Mouse (Mus musculus): Measurements from ENCODE around the gene Nat8f2. TPM values are rescaled to one million over a fixed set of nuclear protein-coding genes. Genes with fewer than 3 reads are reported as not detected.
"Not testable (repeated sequence)": the region's sequence is repeated elsewhere in the genome, so short reads cannot be mapped to it uniquely, and the experiment has no call there.

The Nat8f2 gene
- polyA plus RNA-seq, 2 experiments = not detected

GRCm38 (mm10) chr6:85902303-85902702 lies 33.3 kb upstream of the Nat8f2 start:
- DNase-seq (ENCODE audit: low read depth in 3 of 3, low spot score in 3 of 3) = no peak
- no peaks in the 10 kb centered on the region for H3K9me3 ChIP-seq (ENCODE audit: control insufficient read depth, low read length)
- no peak for ATAC-seq (ENCODE audit: insufficient read depth)
- H3K9ac ChIP-seq (replicated peaks) = no peak overlapping the region
- no peak for TF ChIP-seq EP300 (IDR thresholded peaks at IDR 0.05; ENCODE audit: low read depth)
- TF ChIP-seq CTCF (IDR thresholded peaks at IDR 0.05; ENCODE audit: low read depth) = no peak
- WGBS (ENCODE audit: insufficient replicate concordance) = 64% methylated on average over 2 of the region's 2 CpGs
- H3K27ac ChIP-seq = no peak overlapping the region
- H3K4me1 ChIP-seq (replicated peaks; ENCODE audit: control insufficient read depth in 2 of 2, insufficient read depth in 2 of 2, low read length in 1 of 2) = no peaks in the 10 kb centered on the region; a peak in 1 of 4 replicates
- no peak overlapping the region for H3K4me3 ChIP-seq (ENCODE audit: insufficient read depth in 1 of 2, low read depth in 2 of 2, low read length in 2 of 2)
- H3K4me2 ChIP-seq (ENCODE audit: low read depth) = no peak overlapping the region
- no peaks in the 10 kb centered on the region for H3K36me3 ChIP-seq (replicated peaks; ENCODE audit: control insufficient read depth, insufficient read depth, low read depth)
- no peaks in the 10 kb centered on the region for H3K27me3 ChIP-seq (ENCODE audit: control insufficient read depth, insufficient read depth, low read length)

GRCm38 (mm10) chr6:85898596-85899475 lies 29.9 kb upstream of the Nat8f2 start:
- not testable (repeated sequence) for H3K36me3 ChIP-seq (replicated peaks; ENCODE audit: control insufficient read depth, insufficient read depth, low read depth); H3K27me3 ChIP-seq (ENCODE audit: control insufficient read depth, insufficient read depth, low read length); H3K27ac ChIP-seq; DNase-seq (ENCODE audit: low read depth in 3 of 3, low spot score in 3 of 3); H3K9me3 ChIP-seq (ENCODE audit: control insufficient read depth, low read length); H3K4me3 ChIP-seq (ENCODE audit: insufficient read depth in 1 of 2, low read depth in 2 of 2, low read length in 2 of 2); H3K4me1 ChIP-seq (replicated peaks; ENCODE audit: control insufficient read depth in 2 of 2, insufficient read depth in 2 of 2, low read length in 1 of 2); ATAC-seq (ENCODE audit: insufficient read depth); H3K9ac ChIP-seq (replicated peaks); H3K4me2 ChIP-seq (ENCODE audit: low read depth)
- 58% methylated on average over 7 of the region's 8 CpGs for WGBS (ENCODE audit: insufficient replicate concordance)

GRCm38 (mm10) chr6:85895061-85895648 lies 26.2 kb upstream of the Nat8f2 start:
- not testable (repeated sequence) for H3K4me2 ChIP-seq (ENCODE audit: low read depth); H3K36me3 ChIP-seq (replicated peaks; ENCODE audit: control insufficient read depth, insufficient read depth, low read depth); H3K27me3 ChIP-seq (ENCODE audit: control insufficient read depth, insufficient read depth, low read length); H3K9me3 ChIP-seq (ENCODE audit: control insufficient read depth, low read length); H3K9ac ChIP-seq (replicated peaks); H3K27ac ChIP-seq; ATAC-seq (ENCODE audit: insufficient read depth); H3K4me1 ChIP-seq (replicated peaks; ENCODE audit: control insufficient read depth in 2 of 2, insufficient read depth in 2 of 2, low read length in 1 of 2); H3K4me3 ChIP-seq (ENCODE audit: insufficient read depth in 1 of 2, low read depth in 2 of 2, low read length in 2 of 2); DNase-seq (ENCODE audit: low read depth in 3 of 3, low spot score in 3 of 3)
- WGBS (ENCODE audit: insufficient replicate concordance) = 62% methylated on average over 25 of the region's 25 CpGs
- TF ChIP-seq CTCF (IDR thresholded peaks at IDR 0.05; ENCODE audit: low read depth) = peak; percentile 76

- no peak for ATAC-seq (ENCODE audit: insufficient read depth)
- DNase-seq (ENCODE audit: low read depth in 3 of 3, low spot score in 3 of 3) = no peak
- no peaks in the 10 kb centered on the region for H3K4me1 ChIP-seq (replicated peaks; ENCODE audit: control insufficient read depth in 2 of 2, insufficient read depth in 2 of 2, low read length in 1 of 2)
- no peak overlapping the region for H3K27ac ChIP-seq
- no peaks in the 10 kb centered on the region for H3K27me3 ChIP-seq (ENCODE audit: control insufficient read depth, insufficient read depth, low read length)
- H3K9ac ChIP-seq (replicated peaks) = no peak overlapping the region
- TF ChIP-seq EP300 (IDR thresholded peaks at IDR 0.05; ENCODE audit: low read depth) (no peak), CTCF (IDR thresholded peaks at IDR 0.05; ENCODE audit: low read depth) (no peak)
- H3K9me3 ChIP-seq (ENCODE audit: control insufficient read depth, low read length) = peaks cover 5% of the 10 kb centered on the region; the same call in 1 of the 2 replicates
- no peak overlapping the region for H3K4me3 ChIP-seq (ENCODE audit: insufficient read depth in 1 of 2, low read depth in 2 of 2, low read length in 2 of 2)
- no peaks in the 10 kb centered on the region for H3K36me3 ChIP-seq (replicated peaks; ENCODE audit: control insufficient read depth, insufficient read depth, low read depth)
- WGBS (ENCODE audit: insufficient replicate concordance) = 58% methylated on average over 2 of the region's 2 CpGs
- H3K4me2 ChIP-seq (ENCODE audit: low read depth) = no peak overlapping the region
Measured at GRCm38 (mm10) chr6:85888961-85889360, 20.0 kb upstream of the Nat8f2 start.

- H3K36me3 ChIP-seq (replicated peaks; ENCODE audit: control insufficient read depth, insufficient read depth, low read depth) = no peaks in the 10 kb centered on the region
- TF ChIP-seq EP300 (IDR thresholded peaks at IDR 0.05; ENCODE audit: low read depth) (no peak), CTCF (IDR thresholded peaks at IDR 0.05; ENCODE audit: low read depth) (no peak)
- no peaks in the 10 kb centered on the region for H3K27me3 ChIP-seq (ENCODE audit: control insufficient read depth, insufficient read depth, low read length)
- no peak overlapping the region for H3K4me3 ChIP-seq (ENCODE audit: insufficient read depth in 1 of 2, low read depth in 2 of 2, low read length in 2 of 2)
- H3K9me3 ChIP-seq (ENCODE audit: control insufficient read depth, low read length) = no peaks in the 10 kb centered on the region; the same call in 1 of the 2 replicates
- no peak overlapping the region for H3K4me2 ChIP-seq (ENCODE audit: low read depth)
- no peak overlapping the region for H3K27ac ChIP-seq
- DNase-seq (ENCODE audit: low read depth in 3 of 3, low spot score in 3 of 3) (no peak), ATAC-seq (ENCODE audit: insufficient read depth) (no peak)
- H3K4me1 ChIP-seq (replicated peaks; ENCODE audit: control insufficient read depth in 2 of 2, insufficient read depth in 2 of 2, low read length in 1 of 2) = no peaks in the 10 kb centered on the region
- WGBS (ENCODE audit: insufficient replicate concordance) = 60% methylated on average over 1 of the region's 1 CpGs
- no peak overlapping the region for H3K9ac ChIP-seq (replicated peaks)
Measured at GRCm38 (mm10) chr6:85884311-85884710, 15.4 kb upstream of the Nat8f2 start.

GRCm38 (mm10) chr6:85883246-85883645 lies 14.3 kb upstream of the Nat8f2 start:
- not testable (repeated sequence) for H3K27ac ChIP-seq; H3K4me2 ChIP-seq (ENCODE audit: low read depth); H3K27me3 ChIP-seq (ENCODE audit: control insufficient read depth, insufficient read depth, low read length); ATAC-seq (ENCODE audit: insufficient read depth); DNase-seq (ENCODE audit: low read depth in 3 of 3, low spot score in 3 of 3); H3K9me3 ChIP-seq (ENCODE audit: control insufficient read depth, low read length); H3K4me1 ChIP-seq (replicated peaks; ENCODE audit: control insufficient read depth in 2 of 2, insufficient read depth in 2 of 2, low read length in 1 of 2); H3K36me3 ChIP-seq (replicated peaks; ENCODE audit: control insufficient read depth, insufficient read depth, low read depth); H3K9ac ChIP-seq (replicated peaks); H3K4me3 ChIP-seq (ENCODE audit: insufficient read depth in 1 of 2, low read depth in 2 of 2, low read length in 2 of 2)
- WGBS (ENCODE audit: insufficient replicate concordance) = 75% methylated on average over 9 of the region's 9 CpGs

All from liver, embryonic 14.5 days (tissue).